Mouse (Mus musculus) lung, postnatal 14 days (tissue): ENCODE data around the gene Gas6.
A peak's percentile ranks its signal among the peaks of the same experiment; 100 is the strongest.

Source experiments
- DNase-seq: peaks from one replicate; pipeline ENCODE4 v3.0.0; 2021

Gene Gas6

GRCm38 (mm10) chr8:13493858-13494631, at the start of gene Gas6:
Gas6 (minus strand) TSS chr8:13494490.
- DNase-seq = peak; percentile 71

DNA sequence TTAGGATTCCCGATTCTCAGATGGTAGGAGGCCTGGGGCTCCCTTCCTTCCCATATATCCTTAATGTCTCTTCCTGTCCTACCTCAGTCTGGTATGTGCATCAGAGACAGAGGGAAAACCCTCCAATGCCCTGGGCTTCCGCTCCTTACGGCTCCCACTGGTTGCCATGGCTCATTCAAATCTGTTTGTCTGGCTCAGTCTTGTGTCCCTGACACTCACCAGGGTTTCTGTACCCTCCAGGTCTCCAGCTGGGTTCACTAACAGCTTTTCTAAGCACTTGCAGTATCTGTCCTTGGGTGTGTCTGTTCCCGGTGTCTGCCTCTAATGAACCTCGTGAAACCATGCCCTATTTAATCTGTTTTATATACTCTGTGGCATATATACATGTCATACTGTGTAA, 47.2 kb upstream of the Gas6 start:
- no peak for DNase-seq

DNA sequence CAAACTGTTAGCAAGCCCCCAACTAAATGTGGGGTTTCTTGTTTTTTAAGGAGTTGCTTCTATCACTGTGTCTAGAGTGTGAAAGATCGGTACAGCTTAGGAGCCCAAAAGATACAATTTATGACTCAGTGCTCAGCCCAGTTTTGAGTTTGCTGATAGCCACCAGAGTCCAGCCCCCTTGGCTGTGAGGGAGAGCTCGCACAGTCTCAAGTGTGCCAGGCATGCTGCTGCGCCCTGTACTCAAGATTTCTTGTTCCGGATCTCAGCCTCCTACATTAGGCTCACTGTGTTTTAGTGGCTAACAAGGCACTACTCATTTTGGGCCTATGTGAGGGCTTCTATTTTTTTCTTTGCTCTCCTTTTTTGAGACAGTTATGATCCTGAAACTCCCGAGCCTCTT, 45.8 kb upstream of the Gas6 start:
- no peak for DNase-seq

GRCm38 (mm10) chr8:13538821-13539220, 44.5 kb upstream of the Gas6 start:
- peak; percentile 79 for DNase-seq

GRCm38 (mm10) chr8:13537102-13537501, 42.8 kb upstream of the Gas6 start:
- DNase-seq = no peak

DNA sequence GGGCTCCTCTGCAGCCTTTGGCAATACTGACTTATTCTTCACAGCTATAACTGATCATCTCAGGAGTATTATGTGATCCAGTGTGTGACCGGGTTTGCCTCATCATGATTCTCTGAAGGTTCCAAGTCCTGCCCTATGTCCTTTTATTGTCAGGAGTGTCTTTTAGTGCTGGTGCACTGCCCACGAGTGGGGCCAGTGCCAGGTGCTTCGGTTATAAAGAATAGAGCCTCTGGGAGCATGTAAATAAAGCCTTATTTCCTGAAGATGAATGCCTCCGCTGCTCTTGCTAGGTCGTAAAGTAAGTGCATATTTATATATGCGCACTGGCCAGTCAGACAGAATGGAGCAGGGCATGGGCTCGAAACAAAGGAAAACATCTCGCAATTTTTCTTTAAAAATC, 38.8 kb upstream of the Gas6 start:
- DNase-seq = peak; percentile 34

DNA sequence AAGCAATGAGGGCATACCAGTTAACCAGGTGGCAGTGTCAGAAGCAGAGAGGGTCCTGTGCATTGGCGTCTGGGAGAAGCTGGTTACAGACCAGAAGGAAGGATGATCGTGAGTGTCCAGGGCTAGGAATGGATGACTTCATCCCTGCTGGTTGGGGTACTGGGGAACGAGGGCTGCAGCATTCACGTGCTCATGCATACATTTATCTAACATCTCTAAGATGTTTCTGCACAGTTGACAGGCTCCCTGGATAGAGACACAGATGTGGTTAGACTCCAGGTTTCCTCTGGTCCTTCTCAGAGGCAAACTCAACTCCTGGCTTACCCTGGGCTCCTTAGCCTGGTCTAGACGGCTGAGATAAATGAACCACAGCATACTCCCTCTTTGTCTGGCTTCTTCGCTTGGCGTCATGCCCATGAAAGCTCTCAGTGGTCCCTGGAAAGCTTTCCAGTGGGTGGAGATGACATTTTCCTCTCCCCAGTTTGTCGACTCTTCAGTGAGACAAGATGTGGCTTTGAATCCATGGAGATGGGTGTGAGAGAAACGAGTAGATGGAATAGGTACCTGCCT, 37.4 kb upstream of the Gas6 start:
- DNase-seq = no peak

DNA sequence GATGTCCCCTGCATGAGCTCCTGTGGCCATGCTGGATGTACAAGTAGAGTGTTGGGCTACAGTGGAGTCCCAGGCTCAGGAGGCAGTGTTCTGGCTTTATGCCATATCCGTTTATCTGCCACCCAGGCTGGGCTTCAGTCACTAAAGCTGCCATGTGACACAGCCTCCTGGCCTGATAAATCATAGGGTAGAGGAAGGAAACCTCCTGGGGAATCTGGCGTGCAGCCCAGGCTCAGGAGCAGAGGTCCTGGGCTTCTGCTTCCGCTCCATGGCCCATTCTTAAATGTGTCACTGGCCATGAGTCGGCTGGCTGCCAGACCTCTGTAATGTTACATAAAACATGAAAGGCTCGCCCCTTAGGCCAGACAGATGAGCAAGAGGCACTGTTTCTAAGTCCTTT, 36.7 kb upstream of the Gas6 start:
- DNase-seq = peak; percentile 93

DNA sequence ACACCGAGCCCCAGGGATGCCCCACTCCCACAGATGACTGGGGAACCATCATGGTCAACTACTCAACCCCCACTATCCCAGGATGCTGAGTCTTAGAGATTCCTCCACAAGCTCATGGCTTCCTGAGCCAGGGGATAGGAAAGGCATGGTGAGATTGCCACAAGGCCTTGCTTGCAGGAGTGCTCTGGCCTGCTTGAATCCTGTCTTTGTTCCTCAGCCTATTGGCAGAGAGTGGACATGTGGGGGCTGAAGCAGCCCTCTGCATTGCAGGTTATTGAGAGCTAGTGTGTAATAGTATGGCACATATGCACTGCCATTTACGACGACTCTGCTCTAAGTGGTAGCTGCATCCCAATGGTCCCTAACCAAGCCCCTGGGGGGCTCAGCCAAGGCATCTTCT, 36.1 kb upstream of the Gas6 start:
- no peak for DNase-seq

- DNase-seq = peak; percentile 86
Measured at GRCm38 (mm10) chr8:13529891-13530316, 35.6 kb upstream of the Gas6 start.

DNA sequence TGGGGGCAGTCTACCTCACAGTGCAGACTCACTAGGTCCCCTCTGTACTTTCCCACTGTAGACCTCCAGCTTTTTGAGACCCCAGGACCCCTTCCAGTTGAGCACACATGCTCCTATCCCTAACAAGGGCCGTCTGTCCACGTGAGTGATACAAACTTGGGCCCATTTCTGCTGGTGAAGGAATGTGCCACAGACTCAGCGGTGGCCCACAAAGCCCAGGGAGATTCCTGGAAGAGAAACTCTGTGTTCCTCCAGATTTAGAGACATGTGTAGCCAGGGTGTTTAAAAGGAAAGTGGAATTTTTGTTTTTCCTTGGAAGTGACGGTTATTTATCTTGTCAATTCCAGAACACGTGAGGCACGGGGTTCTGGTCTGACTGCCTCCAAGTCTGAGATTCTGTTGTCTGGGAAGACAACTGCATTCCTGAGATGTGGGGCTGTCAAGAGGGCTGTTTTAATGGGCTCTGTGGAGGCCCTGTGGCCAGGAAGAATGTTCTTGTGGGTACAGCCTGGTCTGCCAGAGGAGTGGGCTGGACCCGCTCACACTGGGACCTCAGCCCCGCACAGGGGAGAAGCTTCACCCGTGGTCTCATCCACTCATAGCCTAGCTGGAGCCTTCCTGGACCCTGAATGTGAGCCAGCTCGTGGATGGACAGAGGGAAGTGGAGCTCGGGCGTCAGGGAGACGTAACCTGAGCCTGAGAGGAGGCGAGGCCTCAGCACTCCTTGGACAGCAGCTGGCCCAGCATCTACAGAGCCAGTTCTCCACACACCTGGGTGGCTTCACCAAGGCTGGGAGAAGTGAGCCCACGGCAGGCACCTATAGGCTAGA, 34.9 kb upstream of the Gas6 start:
- DNase-seq = no peak

DNA sequence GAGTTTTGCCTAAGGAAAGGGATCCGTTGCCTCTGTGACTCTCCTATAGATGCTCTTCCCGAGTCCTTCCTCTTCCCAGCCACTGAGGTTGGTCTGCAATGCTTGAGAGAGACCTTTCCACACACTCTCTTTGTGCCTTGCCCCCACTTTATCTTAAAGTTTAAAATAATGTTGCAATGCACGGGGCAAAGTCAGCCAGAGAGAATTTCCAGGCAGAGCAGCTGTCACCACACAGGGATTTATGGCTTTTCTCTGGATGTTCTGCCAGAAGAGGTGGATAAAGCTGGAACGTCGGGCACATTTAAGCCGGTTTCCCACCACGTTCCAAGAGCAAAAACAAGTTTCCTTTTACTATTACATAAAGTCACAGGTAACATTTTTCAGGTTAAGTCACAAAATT, 27.1 kb upstream of the Gas6 start:
- DNase-seq = no peak

DNA sequence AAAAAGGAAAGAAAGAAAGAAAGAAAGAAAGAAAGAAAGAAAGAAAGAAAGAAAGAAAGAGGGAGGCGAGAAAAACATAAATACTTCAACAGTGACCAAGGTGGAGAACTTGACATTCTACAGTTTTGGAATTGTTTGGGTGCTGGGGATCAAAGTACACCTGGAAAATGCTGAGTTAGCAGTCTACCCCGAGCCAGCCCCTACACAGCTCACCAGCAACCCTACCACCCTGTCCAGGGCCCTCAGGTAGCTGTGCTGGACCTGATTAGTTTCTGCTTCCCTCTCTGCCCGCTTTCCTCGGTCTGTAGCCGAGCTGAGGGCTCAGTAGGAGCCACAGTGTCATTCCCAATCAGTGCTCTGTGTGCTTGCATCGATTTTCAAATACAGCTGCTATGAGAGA, 26.1 kb upstream of the Gas6 start:
- DNase-seq = no peak

GRCm38 (mm10) chr8:13519503-13519902, 25.2 kb upstream of the Gas6 start:
- no peak for DNase-seq

GRCm38 (mm10) chr8:13517284-13517781, 23.0 kb upstream of the Gas6 start:
- no peak for DNase-seq

DNA sequence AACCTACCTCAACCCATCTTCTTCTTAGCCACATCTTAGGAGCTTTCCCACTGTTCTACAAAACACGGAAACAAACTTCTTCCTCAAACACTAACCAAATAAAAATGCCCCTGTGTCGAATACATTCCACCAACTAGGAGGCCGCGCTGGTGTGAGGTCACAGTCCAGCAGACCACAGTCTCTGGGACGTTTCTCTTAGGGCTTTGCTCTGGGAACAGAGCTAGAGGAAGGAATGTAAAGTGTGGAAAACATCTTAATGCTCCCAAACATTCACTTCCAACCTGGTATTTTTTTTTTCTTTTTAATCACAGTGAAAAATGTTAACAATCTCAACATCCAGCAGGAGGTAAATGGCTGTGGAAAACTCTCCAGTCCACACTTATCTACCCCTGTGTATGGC, 22.4 kb upstream of the Gas6 start:
- DNase-seq = no peak

DNA sequence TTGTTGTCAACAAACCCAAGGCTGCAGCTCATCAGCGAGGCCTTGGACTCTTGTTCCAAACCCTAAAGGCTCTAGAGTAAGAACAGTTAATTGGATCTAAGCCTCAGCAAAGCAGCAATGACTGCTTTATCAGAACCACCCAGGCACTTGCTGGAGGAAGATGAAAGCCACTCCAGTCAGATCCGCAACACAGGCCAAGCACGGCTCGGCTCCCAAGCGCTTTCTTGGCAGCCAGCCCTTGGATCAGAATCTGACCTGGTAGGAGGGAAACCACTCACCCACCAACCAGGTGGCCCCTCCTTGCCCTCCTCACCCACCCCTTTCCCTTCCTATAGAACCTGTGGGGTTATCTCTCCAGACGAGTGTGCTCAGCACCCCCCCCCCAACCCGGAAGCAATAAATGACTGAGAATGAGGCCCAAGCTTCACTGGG, 21.7 kb upstream of the Gas6 start:
- peak; percentile 75 for DNase-seq

DNA sequence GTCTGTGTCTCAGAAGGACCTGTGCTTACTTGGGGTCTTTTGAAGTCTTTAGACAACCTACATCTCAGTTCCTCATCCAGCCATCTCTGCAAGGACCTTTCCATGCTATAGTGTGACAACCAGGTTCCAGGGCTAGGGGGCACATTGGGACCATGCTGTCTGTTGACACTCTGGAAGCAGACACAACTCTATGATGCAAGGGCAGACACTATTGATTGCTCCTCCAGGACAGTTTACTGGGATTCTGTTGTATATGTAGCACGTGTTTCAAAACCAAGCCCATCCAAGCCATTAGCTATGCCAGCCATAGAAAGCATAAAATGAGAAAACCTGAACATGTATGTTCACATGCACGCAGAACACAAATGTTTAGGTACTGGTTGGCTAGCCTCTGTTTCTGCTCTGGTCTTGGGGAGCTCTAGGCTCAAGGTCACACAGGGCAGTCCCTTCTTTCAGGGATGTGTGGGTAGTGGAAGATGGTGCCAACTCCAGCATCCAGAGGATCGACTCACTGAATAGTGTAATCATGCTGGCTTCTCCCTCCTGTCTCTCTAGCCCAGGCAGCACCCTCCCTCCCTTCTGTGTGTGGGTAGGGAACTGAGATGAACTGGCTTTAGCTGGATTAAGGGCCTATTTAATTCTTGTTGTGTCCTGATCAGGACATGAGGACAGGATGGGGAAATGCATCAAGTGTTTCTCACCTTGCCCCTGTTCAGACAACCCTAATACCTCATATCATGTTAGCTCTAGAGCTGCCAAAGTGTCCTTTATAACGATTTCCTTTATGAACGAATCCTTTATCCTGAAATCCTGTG, 19.5 kb upstream of the Gas6 start:
- no peak for DNase-seq

DNA sequence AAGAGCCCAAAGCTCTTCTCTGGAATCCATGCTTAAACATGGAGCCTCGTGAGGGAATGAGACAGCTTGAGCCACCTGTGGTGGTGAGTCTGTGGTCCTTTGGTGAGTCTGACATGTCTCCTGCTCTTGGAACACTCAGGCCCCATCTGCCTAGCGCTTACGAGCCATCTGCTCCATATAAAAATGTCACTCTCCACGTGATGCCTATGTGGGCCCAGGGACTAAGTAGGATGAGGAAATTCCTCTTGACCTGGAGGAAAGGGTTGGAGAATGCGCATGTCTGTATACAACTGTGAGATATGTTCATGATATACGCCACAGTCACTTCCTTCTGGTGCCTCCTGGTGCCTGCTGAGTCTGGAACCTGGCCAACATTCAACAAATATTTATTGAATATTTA, 18.4 kb upstream of the Gas6 start:
- no peak for DNase-seq

DNA sequence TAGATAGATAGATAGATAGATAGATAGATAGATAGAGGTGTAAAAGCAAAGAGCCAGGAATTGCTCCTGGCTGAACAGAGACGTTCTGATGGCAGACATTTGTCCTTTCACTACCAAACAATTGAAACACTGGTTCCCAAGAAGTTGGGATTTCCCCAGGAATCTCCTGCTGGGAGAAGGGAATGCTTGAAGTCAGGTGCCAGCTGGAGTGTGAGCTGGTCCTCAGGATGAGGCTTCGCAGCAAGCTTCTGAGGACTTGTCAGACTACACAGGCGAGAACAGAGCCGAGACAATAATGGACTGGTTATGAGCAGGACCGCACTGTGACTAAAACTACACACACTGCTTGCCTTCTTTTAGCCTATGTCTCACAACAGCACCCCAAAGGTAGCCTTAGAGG, 17.7 kb upstream of the Gas6 start:
- no peak for DNase-seq

GRCm38 (mm10) chr8:13507284-13507937, 13.1 kb upstream of the Gas6 start:
- no peak for DNase-seq

- DNase-seq = peak; percentile 81
Measured at GRCm38 (mm10) chr8:13506849-13507248, 12.6 kb upstream of the Gas6 start.
